Mouse (Mus musculus) ovary, postnatal 10 days (tissue): Measurements from ENCODE around the gene Rasa3.

Experiments
- DNase-seq: peaks from one replicate; pipeline ENCODE4 v3.0.0; 2022; ENCODE audit warnings: low spot score

Gene Rasa3

GRCm38 (mm10) chr8:13685674-13686314 lies 8.4 kb upstream of the Rasa3 start:
- DNase-seq = no peak

GRCm38 (mm10) chr8:13684131-13684530 lies 6.7 kb upstream of the Rasa3 start:
- no peak for DNase-seq

DNA sequence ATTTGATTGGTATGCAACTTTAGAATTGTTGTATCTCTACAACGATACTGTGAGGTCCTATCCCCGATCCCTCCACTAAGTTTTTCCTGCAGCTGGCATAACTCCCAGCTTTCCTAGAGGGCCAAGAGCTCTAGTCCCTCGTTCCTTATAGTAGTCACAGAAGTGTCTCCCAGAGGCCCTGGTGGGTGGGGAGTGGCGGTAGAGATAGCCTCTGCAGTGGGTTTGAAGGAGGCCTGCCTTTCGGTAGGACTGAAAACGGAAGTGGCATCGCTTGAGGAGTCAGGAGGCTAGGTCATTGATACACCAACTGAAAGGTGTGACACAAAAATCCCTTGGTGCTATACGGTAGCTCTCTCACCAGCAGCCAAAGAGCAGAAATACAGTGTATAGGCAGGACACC lies 779 bp upstream of the Rasa3 start:
- DNase-seq = no peak

- DNase-seq = peak; percentile 29
These were observed 546 bp downstream of the Rasa3 start for GRCm38 (mm10) chr8:13676701-13677412.

DNA sequence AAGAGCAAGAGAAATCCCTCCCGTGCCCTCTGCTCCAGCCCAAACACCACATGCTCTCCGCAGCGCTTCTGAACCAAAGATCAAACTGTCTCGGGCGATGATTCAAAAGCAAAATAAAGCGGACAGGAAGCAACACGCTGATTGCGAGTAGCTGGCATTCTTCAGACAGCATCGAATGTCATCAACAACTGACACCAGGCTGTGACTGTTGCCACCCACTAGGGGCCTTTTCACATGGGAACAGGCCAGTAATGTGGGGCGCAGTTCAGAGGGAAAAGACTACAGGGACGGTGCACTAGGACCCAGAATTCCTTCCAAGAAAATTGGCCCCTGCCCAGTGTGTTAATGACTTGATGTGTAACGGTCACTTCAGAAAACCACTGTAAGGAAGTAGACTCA lies 1.1 kb downstream of the Rasa3 start:
- DNase-seq = peak; percentile 22

DNA sequence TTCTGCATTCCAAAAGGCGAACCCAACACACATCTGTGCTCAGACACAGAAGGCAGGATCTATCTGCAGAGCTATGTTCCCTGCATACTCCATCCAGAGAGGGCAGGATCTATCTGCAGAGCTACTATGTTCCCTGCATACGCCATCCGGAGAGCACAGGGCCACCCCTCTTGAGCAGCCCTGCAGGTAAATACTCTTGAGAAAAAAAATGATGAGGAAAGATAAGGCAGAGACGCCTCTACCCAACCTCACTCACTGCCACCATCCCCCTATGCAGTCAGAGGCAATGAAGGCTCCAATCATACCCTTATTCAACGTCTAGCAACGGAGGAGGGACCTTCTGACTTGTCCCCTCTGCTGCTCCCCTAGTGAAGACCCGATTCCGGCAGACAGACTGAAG lies 1.9 kb downstream of the Rasa3 start:
- no peak for DNase-seq

- no peak for DNase-seq
These were observed 2.3 kb downstream of the Rasa3 start for GRCm38 (mm10) chr8:13675121-13675520.

- DNase-seq = no peak
These were observed 3.0 kb downstream of the Rasa3 start for GRCm38 (mm10) chr8:13674294-13675010.

DNA sequence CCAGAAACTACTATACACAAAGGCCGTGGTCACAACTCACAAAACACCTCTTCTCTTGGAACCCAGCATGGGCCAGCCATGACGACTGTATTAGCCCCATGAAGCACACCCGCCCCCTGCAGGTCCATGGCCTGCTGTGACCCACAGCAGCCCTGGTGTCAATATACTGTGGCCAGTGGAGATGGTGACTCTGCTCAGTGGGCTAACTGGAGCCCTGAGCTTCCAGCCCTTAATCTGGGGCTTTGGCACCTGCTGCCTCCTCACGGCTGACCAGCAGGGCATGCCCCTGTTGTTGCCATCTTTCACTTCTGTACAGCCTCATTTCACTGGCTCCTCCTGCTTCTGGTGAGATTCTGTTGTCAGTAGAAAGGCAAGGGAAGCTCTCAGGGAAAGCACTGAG lies 4.2 kb downstream of the Rasa3 start:
- no peak for DNase-seq

DNA sequence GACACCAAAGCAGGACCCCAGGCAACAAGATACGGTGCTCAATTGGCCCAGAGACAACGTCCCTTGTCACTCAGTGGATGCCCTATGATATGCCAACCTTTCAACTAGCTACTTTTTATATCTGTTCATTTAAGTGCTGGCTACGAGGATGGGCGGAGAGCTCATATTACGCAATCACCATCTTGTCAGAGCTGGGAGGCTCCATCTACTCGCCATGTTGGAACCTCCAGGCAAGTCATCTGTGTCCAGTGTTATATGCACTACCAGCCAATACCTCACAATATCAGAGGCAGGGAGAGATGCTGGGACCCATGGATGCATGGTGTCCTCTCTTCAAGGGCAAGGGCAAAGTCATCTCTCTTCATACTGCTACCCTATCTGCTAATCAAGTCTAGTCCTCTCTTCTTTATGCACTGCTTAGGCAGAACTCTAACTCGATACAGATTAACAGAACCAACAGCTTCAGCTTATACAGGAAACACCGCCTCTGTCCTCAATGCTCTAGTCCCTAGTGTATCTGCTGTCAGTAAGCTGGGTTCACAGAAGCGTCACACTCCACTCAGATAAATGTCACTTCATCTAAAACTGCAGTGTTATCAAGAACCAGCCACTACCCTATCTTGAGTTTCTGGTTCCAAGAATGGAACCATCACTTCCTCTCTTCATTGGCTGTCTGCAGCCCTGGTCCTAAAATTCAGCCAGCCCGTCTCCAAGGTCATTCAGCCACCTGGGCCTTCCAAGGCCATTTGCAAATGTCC lies 6.0 kb downstream of the Rasa3 start:
- no peak for DNase-seq

- no peak for DNase-seq
These were observed 7.4 kb downstream of the Rasa3 start for GRCm38 (mm10) chr8:13670011-13670471.

GRCm38 (mm10) chr8:13668367-13668766 lies 9.0 kb downstream of the Rasa3 start:
- no peak for DNase-seq

- no peak for DNase-seq
These were observed 9.5 kb downstream of the Rasa3 start for GRCm38 (mm10) chr8:13667917-13668316.

GRCm38 (mm10) chr8:13665944-13666343 lies 11.5 kb downstream of the Rasa3 start:
- DNase-seq = no peak

DNA sequence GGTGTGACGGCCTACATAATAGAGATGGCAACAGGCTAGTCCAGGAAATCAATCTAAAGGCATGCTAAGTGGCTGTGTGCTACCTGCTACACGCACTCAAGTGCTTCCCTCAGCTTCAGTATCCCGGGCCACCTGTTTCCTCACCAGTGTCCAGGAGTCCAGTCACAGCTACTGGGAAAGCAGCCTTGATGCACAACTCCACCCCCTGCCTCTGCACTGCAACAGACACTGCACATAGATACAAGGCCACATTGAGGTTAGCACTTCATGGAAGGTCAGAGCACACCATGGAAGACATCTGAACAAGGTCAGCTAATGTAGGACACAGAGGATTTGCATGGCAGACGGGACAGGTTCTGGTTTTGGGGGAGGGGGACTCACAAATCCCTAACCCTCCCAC lies 11.9 kb downstream of the Rasa3 start:
- DNase-seq = no peak

DNA sequence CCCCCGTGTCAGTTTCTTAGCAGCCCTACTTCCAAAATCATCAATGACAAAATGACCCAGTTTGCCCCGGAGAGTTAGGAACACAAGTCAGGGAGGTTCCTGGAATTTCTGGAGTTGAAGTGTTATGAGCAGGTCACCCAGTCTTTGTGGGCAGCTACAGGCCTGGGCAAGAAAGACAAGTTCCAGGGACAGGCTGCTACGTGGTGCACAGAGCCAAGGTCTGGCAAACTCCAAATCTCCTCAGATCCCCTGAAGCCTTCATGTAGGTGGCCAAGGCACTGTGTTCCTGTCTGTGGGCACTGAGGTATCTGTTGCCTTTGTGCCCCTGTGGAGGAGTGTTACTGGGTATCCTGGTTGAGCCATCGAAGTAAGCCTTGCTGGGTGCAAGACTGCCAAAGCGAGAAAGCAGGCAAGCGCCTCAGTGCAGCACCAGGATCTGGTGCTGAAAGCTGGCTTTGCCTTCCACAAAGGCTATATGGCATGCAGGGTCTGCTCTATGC lies 12.6 kb downstream of the Rasa3 start:
- DNase-seq = no peak

GRCm38 (mm10) chr8:13660323-13660722 lies 17.1 kb downstream of the Rasa3 start:
- DNase-seq = no peak

- DNase-seq = no peak
These were observed 19.9 kb downstream of the Rasa3 start for GRCm38 (mm10) chr8:13657479-13657878.

- DNase-seq = no peak
These were observed 22.4 kb downstream of the Rasa3 start for GRCm38 (mm10) chr8:13655033-13655351.

DNA sequence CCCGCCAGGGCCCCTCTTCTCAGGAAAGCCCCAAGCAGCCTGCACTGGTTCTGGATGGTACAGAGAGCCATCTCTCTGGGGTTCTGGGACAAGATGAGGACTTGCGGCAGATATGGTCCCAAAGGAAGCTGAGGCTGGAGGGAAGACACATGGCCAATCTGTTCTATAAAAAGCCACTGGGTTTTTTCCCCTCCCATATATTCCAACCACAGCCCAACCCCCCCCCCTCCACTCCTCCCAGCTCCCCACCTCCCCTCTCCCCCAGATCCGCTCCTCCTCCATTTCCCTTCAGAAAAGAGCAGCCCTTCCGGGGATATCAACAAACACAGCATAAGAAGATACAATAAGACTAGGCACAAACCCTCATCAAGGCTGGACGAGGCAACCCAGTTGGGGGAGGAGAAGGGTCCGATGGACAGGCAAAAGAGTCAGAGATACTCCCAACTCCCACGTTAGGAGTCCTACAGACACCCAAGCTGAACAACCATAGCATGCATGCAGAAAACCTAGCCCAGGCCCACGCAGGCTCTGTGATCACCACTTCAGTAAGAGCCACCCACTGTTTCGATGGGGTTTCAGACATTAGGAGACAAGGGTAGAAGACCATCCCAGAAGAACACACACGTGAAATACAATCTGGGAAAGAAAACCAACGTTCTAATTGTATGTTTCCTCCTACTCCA lies 22.9 kb downstream of the Rasa3 start:
- DNase-seq = no peak

DNA sequence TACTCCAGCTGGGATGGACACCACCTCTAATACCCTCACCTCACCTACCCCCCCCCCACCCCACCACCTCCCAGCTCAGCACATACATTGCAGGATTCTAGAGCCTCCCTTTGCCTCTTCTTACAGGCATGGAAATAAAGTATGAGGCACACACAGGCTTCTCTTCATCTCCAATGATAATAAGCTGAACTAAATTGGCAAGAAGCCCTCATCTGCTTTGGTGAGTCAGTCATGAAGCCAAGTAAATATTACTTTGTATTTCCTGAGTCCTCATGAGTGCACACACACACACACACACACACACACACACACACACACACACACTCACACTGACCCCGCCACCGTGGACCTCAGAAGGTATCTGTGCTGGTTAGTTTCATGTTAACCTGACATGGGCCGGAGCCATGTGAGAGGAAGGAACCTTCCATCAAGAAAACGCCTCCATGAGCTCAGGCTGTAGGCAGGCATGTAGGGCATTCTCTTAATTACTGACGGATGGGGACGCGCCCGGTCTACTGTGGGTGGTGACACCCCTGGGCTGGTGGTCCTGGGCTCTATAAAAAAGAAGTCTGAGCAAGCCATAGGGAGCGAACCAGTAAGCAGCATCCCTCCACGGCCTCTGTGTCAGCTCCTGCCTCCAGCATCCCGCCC lies 26.7 kb downstream of the Rasa3 start:
- DNase-seq = no peak
